Mouse (Mus musculus) kidney, embryonic 15.5 days (tissue): ENCODE measurements around the gene Supt4a. TPM values are rescaled to one million over a fixed set of nuclear protein-coding genes. Genes with fewer than 3 reads are reported as not detected.

ENCODE experiments used
- ATAC-seq: fragments of 200-750 bp; cut with Nextera tagmentation; replicated peaks from 2 replicates; pipeline ENCODE4 v1.8.0; 2017; ENCODE audit warnings: moderate TSS enrichment; ENCODE audit not compliant: low FRiP score
- H3K27ac ChIP-seq: fragments of 300-500 bp; sonication (generic); 2 replicates; pipeline ENCODE4 v1.5.1; 2015; ENCODE audit warnings: mild to moderate bottlenecking, inconsistent platforms
- H3K27me3 ChIP-seq: fragments of 300-500 bp; sonication (generic); 2 replicates; pipeline ENCODE4 v1.6.1; 2015; ENCODE audit warnings: inconsistent platforms
- H3K36me3 ChIP-seq: fragments of 300-500 bp; sonication (generic); 2 replicates; pipeline ENCODE4 v1.6.1; 2015; ENCODE audit warnings: inconsistent platforms
- H3K4me1 ChIP-seq: fragments of 300-500 bp; sonication (generic); 2 replicates; pipeline ENCODE4 v1.6.1; 2015; ENCODE audit warnings: inconsistent platforms
- H3K4me2 ChIP-seq: fragments of 300-500 bp; sonication (generic); 2 replicates; pipeline ENCODE4 v1.6.1; 2015; ENCODE audit warnings: moderate library complexity, mild to moderate bottlenecking, inconsistent platforms
- H3K4me3 ChIP-seq: fragments of 300-500 bp; sonication (generic); replicated peaks from 2 replicates; pipeline ENCODE4 v1.5.1; 2015; ENCODE audit warnings: mild to moderate bottlenecking, inconsistent platforms
- H3K9ac ChIP-seq: fragments of 300-500 bp; sonication (generic); 2 replicates; pipeline ENCODE4 v1.6.1; 2015; ENCODE audit warnings: mild to moderate bottlenecking, inconsistent platforms
- H3K9me3 ChIP-seq: fragments of 300-500 bp; sonication (generic); replicated peaks from 2 replicates; pipeline ENCODE4 v1.6.1; 2016; ENCODE audit warnings: inconsistent platforms
- WGBS: fragments of 180-500 bp; shearing (Covaris S2); methylation state at CpG from one replicate; pipeline ENCODE4 v1.1.7; 2015; ENCODE audit warnings: mixed read lengths; 5-methylcytosine and 5-hydroxymethylcytosine counted together
- polyA plus RNA-seq: library from polyadenylated mRNA; unstranded; fragments of >200 nt; fragmentation: Nextera tagmentation; extraction: Ambion mirVana; gene quantifications from 2 replicates; pipeline ENCODE4 v1.2.1, GENCODE M21; 2015

The Supt4a gene
- polyA plus RNA-seq, 1 experiment from 2014 or later = 164 TPM

DNA sequence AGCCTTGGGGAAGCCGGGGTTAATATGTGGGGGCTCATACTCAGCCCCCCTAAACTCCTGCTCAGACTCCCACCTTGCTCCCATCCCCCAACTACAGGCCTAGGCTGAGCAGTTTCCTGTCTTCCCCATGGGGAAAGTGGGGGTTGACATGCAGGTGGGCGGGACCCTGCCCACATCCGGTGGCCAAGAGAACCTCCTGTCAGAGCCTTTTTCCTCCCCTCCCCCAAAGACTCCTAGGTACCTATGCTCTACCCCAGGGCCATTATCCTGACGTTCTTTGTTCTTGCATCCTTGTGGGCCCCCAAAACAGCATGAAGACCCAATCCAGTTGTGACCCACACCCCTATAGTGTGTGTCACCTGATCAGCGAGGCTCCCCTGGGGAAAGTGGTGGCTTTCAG is 17.3 kb downstream of the Supt4a start:
- Histone ChIP-seq H3K27ac (no peak overlapping the region), H3K27me3 (peaks cover 7% of the 10 kb centered on the region), H3K9ac (no peak overlapping the region), H3K4me2 (no peak overlapping the region), H3K36me3 (no peaks in the 10 kb centered on the region), H3K4me3 (no peak overlapping the region), H3K9me3 (no peaks in the 10 kb centered on the region), H3K4me1 (peaks cover 15% of the 10 kb centered on the region)
- WGBS = 68% methylated on average over 5 of the region's 5 CpGs
- ATAC-seq = no peak

DNA sequence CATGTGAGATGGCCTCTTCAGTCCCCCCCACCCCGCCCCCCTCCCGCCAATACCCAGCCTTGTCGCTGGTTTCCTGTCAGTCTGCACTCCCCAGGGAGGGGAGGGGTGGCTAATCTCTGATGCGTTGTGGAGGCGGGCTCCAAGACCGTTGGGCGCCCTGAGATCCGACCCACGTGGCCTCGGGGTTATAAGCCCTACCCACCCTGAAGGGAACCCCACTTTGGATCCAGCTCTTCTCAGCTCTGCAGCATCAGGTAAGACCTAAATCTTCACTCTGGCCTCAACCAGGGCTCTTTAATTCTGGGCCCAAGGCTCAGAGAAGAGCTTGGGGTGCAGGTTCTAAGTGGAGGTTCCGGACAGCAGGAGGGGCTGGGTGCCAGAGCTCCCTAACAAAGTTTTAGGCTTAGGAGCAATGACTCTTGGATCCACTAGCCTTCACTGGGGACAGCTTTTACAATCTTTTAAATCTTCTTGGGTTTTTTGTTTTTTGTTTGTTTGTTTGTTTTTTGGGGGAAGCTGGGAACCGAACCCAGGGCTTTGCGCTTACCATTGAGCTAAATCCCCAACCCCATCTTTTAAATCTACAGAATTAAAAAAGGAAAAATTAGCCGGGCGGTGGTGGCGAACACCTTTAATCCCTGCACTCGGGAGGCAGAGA is 18.1 kb downstream of the Supt4a start:
- peaks cover 19% of the 10 kb centered on the region for H3K4me1 ChIP-seq
- no peak overlapping the region for H3K9ac ChIP-seq
- no peak overlapping the region for H3K27ac ChIP-seq
- no peak overlapping the region; the same call in 1 of the 2 replicates for H3K4me3 ChIP-seq
- H3K27me3 ChIP-seq = peaks cover 16% of the 10 kb centered on the region
- no peaks in the 10 kb centered on the region for H3K9me3 ChIP-seq
- 79% methylated on average over 17 of the region's 17 CpGs for WGBS
- H3K4me2 ChIP-seq = no peak overlapping the region
- no peaks in the 10 kb centered on the region for H3K36me3 ChIP-seq
- peak; percentile 74 for ATAC-seq

DNA sequence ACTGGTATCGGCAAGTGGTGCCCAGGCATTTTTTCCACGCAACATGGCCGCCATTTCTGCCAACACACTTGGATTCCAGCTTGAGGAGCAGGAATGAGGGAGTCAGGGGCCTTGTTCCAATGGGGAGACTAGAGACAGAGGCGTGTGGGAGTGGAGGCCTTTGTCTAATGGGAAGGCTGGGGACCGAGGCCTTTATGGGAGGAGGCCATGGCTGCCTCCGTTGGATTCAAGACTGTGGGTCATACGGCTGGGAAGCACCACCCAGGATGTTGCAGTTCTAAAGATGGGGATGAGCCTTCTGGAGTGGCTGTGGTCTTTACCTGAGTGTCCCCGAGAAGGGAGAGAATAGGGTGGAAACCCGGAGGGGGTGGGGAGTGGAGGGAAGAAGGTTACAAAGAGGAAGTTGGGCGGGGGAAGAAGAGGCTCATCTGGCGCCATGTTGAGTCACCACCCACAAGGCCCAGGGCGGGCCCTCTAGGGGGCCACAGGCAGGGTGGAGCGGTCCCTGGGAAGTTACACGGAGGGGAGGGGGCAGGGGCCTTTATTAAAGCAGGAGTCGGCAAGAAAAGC is 19.0 kb downstream of the Supt4a start:
- H3K4me1 ChIP-seq = peaks cover 22% of the 10 kb centered on the region
- no peak overlapping the region for H3K9ac ChIP-seq
- 79% methylated on average over 15 of the region's 15 CpGs for WGBS
- no peak overlapping the region for H3K4me2 ChIP-seq
- H3K4me3 ChIP-seq = peak overlapping the region; percentile 14; the same call in 1 of the 2 replicates
- H3K36me3 ChIP-seq = no peaks in the 10 kb centered on the region
- ATAC-seq = no peak
- no peak overlapping the region for H3K27ac ChIP-seq
- peaks cover 24% of the 10 kb centered on the region for H3K27me3 ChIP-seq
- no peaks in the 10 kb centered on the region for H3K9me3 ChIP-seq

DNA sequence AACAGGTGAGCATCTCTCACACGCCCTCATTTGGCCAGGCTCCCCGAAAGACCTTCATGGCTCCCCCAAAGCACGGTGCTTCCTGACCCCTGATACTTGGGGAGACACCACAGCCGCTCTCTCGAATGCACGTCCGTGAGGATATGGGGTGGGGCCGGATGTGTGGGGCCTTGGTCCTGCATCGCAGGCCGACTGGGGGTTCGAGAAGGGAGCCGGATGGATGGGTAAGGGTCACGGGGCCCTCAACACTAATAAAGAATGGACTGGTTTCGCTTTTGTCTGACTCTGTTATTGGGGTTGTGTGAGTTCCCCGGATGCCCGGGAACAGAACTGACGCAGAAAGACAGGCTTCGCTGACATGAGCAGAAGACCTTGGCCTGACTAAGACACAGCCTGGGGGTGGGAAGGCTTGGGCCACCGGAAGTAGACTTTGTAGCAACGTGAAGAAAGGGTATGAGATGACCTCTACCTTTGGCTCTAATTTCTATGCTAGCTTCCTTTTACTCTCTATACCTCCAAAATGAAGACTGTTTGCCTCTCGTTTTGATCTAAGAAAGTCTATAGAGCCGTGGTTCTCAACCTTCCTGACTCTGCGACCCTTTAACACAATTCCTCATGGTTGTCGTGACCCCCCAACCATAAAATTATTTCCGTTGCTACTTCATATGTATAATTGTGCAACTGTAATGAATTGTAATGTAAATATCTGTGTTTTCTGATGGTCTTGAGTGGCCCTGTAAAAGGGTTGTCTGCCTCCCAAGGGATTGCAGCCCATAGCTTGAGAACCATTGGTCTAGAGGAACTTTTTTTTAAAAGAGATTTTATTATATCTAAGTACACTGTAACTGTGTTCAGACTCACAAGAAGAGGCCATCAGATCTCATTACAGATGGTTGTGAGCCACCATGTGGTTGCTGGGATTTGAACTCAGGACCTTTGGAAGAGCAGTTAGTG is 19.9 kb downstream of the Supt4a start:
- Histone ChIP-seq H3K4me1 (peaks cover 22% of the 10 kb centered on the region), H3K36me3 (no peaks in the 10 kb centered on the region), H3K9ac (no peak overlapping the region), H3K9me3 (no peaks in the 10 kb centered on the region), H3K4me2 (no peak overlapping the region), H3K27me3 (peaks cover 34% of the 10 kb centered on the region), H3K27ac (no peak overlapping the region), H3K4me3 (peak overlapping the region; percentile 14; the same call in 1 of the 2 replicates)
- 86% methylated on average over 25 of the region's 25 CpGs for WGBS
- ATAC-seq = no peak

DNA sequence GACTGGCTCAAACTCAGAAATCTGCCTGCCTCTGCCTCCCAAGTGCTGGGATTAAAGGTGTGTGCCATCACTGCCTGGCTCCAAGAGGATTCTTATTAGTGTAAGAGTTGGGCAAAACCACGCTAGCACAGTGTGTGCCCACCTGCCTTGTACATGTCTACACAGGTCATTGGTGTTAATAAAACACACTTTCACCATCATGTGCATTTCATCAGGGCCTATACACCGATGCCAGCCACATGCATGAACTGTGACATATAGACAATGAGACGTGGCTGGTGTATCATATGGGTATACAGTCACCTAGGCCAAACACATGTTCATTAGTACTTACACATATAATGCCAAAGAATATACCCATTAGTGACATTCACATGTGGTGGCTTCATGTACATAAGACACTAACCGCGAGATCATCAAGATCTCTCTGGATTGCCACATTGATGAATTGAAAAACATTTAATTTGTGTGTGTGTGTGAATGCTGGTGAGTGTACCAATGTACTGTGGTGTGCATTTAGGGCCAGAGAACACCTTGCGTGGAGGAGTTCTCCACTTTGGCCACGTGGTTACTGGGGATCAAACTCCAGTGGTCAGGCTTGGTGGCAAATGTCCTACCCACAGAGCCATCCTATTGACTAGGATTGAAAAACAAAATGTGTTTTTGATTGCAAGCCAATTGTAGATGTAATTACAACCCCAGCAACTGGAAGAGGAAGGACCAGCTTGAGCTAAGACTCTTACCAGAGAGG is 21.0 kb downstream of the Supt4a start:
- H3K27me3 ChIP-seq = peaks cover 44% of the 10 kb centered on the region
- 80% methylated on average over 7 of the region's 7 CpGs for WGBS
- H3K4me3 ChIP-seq = no peak overlapping the region
- no peak overlapping the region for H3K27ac ChIP-seq
- no peaks in the 10 kb centered on the region for H3K9me3 ChIP-seq
- ATAC-seq = no peak
- H3K4me2 ChIP-seq = no peak overlapping the region
- H3K4me1 ChIP-seq = peaks cover 26% of the 10 kb centered on the region
- H3K9ac ChIP-seq = no peak overlapping the region
- no peaks in the 10 kb centered on the region for H3K36me3 ChIP-seq

DNA sequence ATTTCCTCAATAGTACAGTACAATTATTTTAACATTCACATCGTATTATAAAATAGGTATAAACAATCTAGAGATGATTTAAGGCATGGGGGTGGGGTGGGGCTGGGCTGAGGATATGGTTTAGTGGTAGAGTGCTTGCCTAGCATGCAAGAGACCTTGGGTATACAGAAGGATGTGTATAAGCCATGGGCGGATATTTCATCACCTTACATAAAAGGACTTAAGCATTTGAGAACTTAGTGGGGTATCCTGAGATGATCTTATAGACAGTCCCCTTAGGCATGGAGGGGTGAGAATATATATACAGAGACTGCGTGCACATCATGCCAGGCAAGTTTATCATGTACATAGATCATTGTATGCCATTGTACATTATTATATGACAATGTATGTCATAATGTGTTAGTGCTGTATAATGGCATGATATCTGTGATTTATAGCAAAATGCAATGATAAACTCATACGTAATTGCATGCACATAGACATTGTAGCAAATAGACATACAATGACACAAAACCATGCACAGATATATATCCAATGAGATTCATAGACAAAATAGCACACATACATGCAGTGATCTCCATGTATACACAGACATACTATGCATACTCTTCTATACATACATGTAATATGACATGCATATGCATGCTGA is 21.7 kb downstream of the Supt4a start:
- H3K36me3 ChIP-seq = no peaks in the 10 kb centered on the region
- no peak overlapping the region for H3K9ac ChIP-seq
- peaks cover 52% of the 10 kb centered on the region for H3K27me3 ChIP-seq
- H3K4me3 ChIP-seq = no peak overlapping the region
- no peaks in the 10 kb centered on the region for H3K9me3 ChIP-seq
- ATAC-seq = no peak
- H3K4me2 ChIP-seq = no peak overlapping the region
- no peak overlapping the region for H3K27ac ChIP-seq
- 75% methylated on average over 4 of the region's 4 CpGs for WGBS
- H3K4me1 ChIP-seq = peaks cover 33% of the 10 kb centered on the region

DNA sequence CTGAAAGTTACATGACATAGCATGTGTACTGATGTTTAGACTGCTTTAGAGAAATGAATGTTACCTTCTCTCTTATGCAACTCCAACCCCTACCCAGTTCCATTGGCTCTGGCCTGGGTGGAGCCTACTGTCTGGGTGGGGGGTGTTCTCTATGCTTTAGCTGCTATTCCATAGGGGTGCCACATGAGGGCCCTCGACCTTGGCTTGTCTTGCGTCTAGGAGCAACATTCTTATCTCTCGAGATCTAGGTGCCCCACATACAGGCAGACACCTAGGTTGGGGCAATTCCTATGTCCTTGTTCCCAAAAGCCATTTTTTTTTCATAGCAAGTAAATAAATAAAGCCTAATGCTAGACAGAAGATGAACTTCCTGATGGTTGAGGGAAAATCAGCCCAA is 22.3 kb downstream of the Supt4a start:
- Histone ChIP-seq H3K9ac (no peak overlapping the region), H3K4me1 (peaks cover 35% of the 10 kb centered on the region), H3K9me3 (no peaks in the 10 kb centered on the region), H3K4me2 (no peak overlapping the region), H3K36me3 (no peaks in the 10 kb centered on the region), H3K27ac (no peak overlapping the region), H3K27me3 (peaks cover 57% of the 10 kb centered on the region), H3K4me3 (no peak overlapping the region)
- no peak for ATAC-seq
- 13% methylated on average over 3 of the region's 3 CpGs for WGBS

DNA sequence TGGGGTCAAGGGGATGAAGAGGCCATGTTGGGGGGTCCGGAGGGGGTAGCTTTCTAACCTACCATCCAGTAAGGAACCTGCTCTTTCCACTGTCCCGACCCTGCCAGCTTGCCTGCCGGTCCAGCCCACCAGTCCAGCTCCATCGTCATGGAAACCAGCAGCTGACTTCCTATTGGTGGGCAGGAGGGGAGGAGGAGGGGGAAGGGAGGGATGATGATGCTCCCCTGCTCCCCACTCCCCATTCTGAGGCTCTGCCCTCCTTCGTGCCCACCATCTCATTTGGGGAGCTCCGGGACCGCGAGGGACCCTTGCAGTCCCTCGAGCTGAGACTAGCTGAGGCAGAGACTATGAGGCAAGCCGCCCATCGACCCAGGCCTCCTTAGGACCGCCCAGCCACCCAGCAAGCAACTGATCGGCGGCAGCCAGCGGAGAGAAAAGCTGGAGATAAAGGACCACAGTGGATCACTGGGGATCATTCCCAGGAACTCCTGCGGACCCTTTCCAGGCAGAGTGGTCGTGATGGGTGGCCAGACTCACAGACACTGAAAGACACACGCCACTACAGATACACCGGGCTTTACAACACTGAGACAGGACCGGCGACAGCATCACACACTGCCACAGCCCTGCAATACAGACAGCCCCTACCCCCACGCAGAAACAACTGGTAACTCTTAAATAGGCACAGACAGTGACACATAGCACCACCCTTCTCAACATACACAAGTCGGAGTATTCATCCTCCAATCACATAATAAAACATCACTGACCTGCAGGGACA is 23.1 kb downstream of the Supt4a start, which contains the start of gene Tspoap1:
Gene Tspoap1, plus strand, starts transcription at position 241 of the 781 bp plus-strand sequence.
- Histone ChIP-seq H3K27me3 (peaks cover 66% of the 10 kb centered on the region), H3K4me3 (no peak within 1 kb of the TSS), H3K4me2 (peak within 1 kb of the TSS; percentile 19; the same call in 1 of the 2 replicates), H3K9me3 (no peaks in the 10 kb centered on the region), H3K9ac (no peak within 1 kb of the TSS), H3K27ac (no peak within 1 kb of the TSS), H3K36me3 (no peaks in the 10 kb centered on the region), H3K4me1 (peaks cover 36% of the 10 kb centered on the region)
- 8% methylated on average over 23 of the region's 23 CpGs for WGBS
- no peak for ATAC-seq

DNA sequence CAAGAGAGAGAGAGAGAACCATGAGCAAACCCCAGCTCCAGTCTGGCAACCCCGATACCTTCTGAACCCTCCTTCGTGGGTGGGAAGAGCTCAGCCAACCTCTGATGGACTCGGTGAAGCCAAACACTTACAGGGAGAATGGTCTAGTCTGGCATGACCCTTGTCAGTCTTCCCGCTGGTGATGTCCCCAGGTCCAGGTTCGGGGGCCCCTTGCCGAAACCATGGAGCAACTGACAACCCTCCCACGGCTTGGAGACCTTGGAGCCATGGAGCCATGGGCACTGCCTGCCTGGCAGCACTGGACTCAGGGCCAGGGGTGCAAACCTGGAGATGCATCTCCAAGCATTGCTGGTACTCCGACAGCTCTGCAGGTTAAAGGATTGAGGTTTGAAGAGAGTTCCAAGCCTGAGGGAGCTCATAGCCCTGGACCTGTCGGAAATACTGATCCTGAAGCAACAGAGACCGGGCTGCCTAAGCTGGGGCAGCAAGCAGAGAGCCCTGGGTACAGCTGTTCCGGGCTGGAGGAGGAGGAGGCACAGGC is 23.9 kb downstream of the Supt4a start:
- Histone ChIP-seq H3K9me3 (no peaks in the 10 kb centered on the region), H3K9ac (no peak overlapping the region), H3K27ac (no peak overlapping the region), H3K4me2 (no peak overlapping the region), H3K4me3 (no peak overlapping the region), H3K36me3 (no peaks in the 10 kb centered on the region), H3K27me3 (peaks cover 73% of the 10 kb centered on the region), H3K4me1 (peaks cover 35% of the 10 kb centered on the region)
- WGBS = 67% methylated on average over 11 of the region's 11 CpGs
- no peak for ATAC-seq

DNA sequence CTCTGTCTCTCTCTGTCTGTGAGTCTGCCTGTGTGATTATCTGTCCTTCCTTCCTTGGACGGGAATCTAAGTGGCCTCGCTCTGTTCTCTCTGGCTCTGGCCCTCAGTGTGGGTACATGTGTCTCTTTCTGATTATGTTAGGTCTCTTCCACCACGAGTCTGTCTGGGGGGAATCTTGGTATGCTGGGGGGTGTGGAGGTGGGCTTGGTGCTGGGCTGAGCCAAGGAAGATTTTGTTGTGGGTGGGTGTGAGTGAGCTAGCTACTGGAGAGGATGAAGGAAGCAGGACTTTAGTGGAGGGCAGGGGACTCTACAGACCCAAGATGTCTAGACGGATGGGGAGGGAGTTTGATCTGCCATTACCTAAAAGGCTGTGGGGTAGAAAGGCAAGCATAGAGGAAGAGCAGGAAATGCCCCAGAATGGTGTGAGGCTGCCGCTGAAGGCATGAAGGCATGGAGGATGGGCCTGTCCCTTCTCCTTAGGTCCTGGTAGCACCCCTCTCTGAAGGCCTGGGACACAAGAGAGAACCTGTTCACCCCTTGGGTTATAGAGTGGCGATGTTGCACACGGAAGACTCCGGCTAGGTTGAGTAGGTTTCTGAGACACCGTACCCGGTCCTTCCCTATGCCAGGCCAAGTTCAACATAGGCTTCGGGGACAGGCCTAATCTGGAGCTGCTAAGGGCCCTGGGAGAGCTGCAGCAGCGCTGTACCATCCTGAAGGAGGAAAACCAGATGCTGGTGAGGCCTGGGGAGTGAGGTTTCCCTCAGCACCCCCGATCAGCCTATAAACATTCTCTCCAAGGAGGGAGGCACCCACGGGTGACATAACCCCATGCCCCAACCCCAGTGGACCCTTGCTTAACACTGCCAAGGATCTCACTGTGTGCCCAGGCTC is 24.7 kb downstream of the Supt4a start:
- Histone ChIP-seq H3K9ac (no peak overlapping the region), H3K36me3 (no peaks in the 10 kb centered on the region), H3K4me3 (no peak overlapping the region), H3K27ac (no peak overlapping the region), H3K4me2 (no peak overlapping the region), H3K4me1 (peaks cover 29% of the 10 kb centered on the region), H3K27me3 (peaks cover 81% of the 10 kb centered on the region), H3K9me3 (no peaks in the 10 kb centered on the region)
- no peak for ATAC-seq
- WGBS = 81% methylated on average over 14 of the region's 14 CpGs
